Mouse (Mus musculus): Measurements from ENCODE around the gene Th.

DNA sequence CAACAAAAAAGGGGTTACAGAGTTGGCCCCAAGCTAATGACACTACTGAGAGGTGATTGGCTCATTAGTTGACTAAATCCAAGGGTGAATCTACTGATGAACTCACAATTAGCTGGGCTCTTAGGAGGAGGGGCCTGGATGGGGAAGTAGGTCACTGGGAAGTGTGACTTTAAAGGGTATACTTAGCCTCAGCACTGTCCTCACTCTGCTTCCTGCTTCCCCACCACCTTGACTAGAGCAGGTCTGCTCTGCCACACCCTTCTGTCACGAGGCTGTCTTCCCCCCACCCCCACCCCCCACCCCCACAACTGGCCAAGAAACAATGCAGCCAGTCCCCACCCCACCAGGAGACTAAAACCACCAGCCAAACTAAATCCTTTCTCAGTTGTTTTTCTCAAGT lies 18.6 kb upstream of the Th start:
- TF ChIP-seq POLR2A (IDR thresholded peaks at IDR 0.05; ENCODE audit: low read depth, low read length) (no peak), CTCF (IDR thresholded peaks at IDR 0.05; ENCODE audit: borderline replicate concordance, insufficient read depth, low read length) (no peak)

Measured in embryonic fibroblast, embryonic 13.5 days (primary cell).